Mouse (Mus musculus) cortical plate, adult 2 months (tissue): ENCODE measurements around the gene Atp2a2. TPM values are rescaled to one million over a fixed set of nuclear protein-coding genes. Genes with fewer than 3 reads are reported as not detected.

ENCODE experiments used
- H3K27ac ChIP-seq: fragments of 200-500 bp; 2 replicates; pipeline ENCODE4 v1.5.1; 2012; ENCODE audit warnings: low read length, control low read depth, inconsistent platforms; ENCODE audit not compliant: insufficient read depth
- H3K4me1 ChIP-seq: fragments of 200-500 bp; 2 replicates; pipeline ENCODE4 v1.6.1; 2011; ENCODE audit warnings: low read length; ENCODE audit not compliant: control insufficient read depth, insufficient read depth
- H3K4me3 ChIP-seq: fragments of 200-500 bp; 2 replicates; pipeline ENCODE4 v1.5.1; 2011; ENCODE audit warnings: mild to moderate bottlenecking, low read length, control low read depth; ENCODE audit not compliant: insufficient read depth
- CTCF ChIP-seq: fragments of 200-500 bp; IDR thresholded peaks from 2 replicates; pipeline ENCODE4 v1.5.1; 2011; ENCODE audit warnings: mild to moderate bottlenecking, control low read depth, low read length; ENCODE audit not compliant: insufficient read depth; ENCODE audit errors: extremely low read depth
- POLR2A ChIP-seq: fragments of 200-500 bp; IDR thresholded peaks from 2 replicates; pipeline ENCODE4 v1.6.1; 2011; ENCODE audit warnings: mild to moderate bottlenecking, low read length, control low read depth; ENCODE audit not compliant: insufficient read depth; ENCODE audit errors: extremely low read depth
- polyA plus RNA-seq: library from polyadenylated mRNA; depleted of rRNA; stranded (reverse); fragments of >200 nt; gene quantifications from 2 replicates; pipeline ENCODE4 v1.2.3, GENCODE M21; 2012

The Atp2a2 gene
- polyA plus RNA-seq, 1 experiment: 354 TPM

DNA sequence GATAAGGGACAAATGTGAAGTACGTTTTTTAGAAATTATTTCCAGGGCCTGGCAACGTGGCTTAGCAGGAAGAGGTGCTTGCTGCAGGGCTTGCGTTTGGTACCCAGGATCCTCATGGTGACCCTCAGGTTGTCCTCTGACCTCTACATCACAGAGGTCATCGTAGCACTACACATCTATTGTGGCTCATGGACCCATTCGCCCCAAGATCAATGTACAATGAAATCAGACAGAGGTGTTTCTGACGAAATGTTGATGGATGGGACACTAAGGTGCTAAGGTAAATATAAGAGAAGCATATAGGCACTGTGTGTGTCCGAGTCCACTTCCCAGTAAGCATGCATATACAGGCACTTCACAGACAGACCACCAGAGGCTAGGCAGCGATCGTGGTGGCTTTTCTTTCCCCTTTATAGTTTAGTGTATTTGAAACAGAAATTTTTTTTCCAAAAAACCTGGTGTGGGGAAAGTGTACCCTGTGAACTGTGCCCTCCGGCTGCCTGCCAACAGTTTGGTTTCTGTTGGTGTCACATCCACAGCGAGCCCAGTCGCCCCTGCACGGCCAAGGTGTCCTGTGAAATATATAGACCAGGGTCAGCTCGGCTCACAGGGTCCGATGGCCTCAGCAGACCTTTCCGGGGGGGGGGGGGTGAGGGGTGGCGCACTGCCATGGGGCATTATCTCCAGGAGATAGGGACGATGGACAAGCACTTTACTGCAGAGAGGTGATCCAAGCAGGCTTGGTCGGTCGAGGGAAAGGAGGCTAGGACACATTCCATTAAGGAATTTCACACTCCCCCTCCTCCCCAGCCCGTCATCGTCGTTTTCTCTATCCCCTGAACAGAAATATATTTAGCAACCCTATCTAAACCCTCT, 18.5 kb upstream of the Atp2a2 start:
- TF ChIP-seq POLR2A (no peak), CTCF (no peak)
- Histone ChIP-seq H3K4me1 (peaks cover 4% of the 10 kb centered on the region), H3K4me3 (no peak overlapping the region), H3K27ac (no peak overlapping the region)

DNA sequence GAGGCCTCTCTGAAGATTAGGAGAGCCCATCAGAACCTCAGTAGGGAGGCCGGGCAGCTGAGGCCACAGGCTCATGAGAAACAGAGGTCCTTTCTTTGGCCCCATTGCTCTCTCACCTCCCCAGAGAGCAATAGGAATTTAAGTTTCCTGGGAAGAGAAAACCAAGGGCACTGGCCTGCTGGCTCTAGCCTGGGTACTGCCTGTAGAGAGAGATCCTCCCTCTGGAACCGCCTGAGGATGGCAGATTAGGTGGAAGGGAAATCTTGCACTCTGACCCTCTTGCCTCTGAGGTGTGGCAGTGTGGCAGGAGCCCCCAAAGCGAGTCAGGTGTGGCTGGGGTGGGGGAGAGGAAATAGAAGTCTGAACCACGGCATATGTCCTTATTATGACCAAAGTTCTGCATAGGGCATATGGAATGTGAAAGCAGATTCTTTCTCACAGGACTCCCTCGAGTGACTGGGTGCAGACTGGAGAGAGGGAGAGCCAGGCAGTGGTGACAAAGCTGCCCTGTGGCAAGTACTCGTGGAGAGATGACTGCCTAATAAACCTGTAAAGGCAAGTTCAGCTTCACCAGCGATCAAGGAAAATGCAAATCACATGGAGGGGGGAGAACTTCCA, 17.1 kb upstream of the Atp2a2 start:
- no peak overlapping the region for H3K27ac ChIP-seq
- H3K4me1 ChIP-seq: no peaks in the 10 kb centered on the region; the same call in 1 of the 2 replicates
- H3K4me3 ChIP-seq: no peak overlapping the region
- no peak for TF ChIP-seq CTCF
- TF ChIP-seq POLR2A: no peak

DNA sequence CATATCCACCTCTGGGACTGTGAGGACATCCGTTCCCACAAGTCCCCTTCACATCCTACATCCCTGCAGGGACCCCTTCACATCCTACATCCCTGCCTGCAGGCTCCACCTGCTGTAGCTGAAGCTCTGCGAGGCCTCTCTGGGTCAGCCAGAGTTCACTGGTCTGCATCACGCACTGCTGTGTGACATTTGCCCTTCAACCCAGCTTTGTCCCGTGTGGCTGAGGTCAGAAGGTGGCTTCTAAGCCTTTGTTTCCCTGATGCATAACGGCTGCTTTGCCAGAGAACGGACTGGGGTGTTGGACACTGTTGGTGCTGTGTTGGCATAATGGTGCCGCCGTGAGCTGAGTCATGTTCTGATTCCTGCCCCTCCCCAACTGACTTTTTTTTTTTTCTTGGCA, 16.2 kb upstream of the Atp2a2 start:
- no peak overlapping the region for H3K27ac ChIP-seq
- no peak for TF ChIP-seq POLR2A
- TF ChIP-seq CTCF: no peak
- H3K4me1 ChIP-seq: no peaks in the 10 kb centered on the region; the same call in 1 of the 2 replicates
- no peak overlapping the region for H3K4me3 ChIP-seq

DNA sequence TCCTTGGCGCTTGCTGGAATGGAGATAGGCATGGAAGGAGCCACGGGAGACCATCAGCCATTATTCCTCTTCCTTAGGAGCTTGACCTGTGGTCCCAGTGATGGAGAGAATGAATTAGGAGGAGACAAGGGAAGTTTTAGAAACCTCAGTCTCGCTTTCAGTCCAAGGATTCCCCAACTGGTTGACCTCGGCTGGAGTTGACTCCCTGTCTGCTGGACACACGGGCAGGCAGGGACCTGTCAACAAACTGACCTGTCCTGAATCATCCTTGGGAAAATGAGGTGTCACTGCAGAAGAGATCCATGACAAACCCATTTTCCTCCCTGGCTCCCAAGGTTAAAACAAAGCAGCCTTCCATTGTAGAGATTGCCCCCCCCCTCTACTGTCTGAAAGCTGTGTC, 14.9 kb upstream of the Atp2a2 start:
- Histone ChIP-seq H3K4me3 (no peak overlapping the region), H3K4me1 (no peaks in the 10 kb centered on the region; the same call in 1 of the 2 replicates), H3K27ac (no peak overlapping the region)
- TF ChIP-seq POLR2A: no peak
- no peak for TF ChIP-seq CTCF

DNA sequence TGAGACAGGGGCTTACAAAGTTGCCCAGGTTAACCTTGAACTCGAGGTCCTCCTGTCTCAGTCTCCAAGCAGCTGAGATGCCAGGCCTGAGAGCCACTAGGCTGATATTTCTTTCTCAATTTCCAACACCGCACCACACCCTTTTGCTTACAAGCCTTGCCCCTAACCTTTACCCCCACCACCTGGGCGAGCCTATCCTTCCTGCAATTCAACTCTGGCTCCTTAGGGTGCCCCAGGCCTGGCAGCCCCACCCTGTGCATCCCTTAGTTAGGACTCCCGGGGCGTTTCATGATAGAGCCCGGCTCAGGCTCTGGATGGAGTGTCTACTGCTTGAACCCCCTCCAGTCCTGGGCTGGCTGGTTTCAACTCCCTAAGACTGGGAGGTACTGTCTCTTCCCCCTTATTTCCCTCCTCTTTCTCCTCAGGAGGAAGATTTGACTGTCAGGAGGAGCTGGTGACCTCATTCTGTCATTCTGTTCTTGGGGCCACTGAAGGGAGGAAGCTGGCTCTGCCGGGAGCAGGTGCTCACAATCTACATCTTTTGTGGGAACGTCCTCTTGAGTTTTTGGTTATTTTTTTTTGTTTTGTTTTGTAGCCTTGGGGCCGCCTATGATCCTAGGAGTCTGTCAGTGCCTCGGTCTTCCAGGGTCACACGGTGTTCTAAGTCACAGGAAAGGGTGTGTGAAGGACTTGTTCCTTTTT, 14.2 kb upstream of the Atp2a2 start:
- TF ChIP-seq CTCF (no peak), POLR2A (no peak)
- no peak overlapping the region for H3K27ac ChIP-seq
- H3K4me1 ChIP-seq: no peaks in the 10 kb centered on the region; the same call in none of the 2 replicates
- no peak overlapping the region for H3K4me3 ChIP-seq

DNA sequence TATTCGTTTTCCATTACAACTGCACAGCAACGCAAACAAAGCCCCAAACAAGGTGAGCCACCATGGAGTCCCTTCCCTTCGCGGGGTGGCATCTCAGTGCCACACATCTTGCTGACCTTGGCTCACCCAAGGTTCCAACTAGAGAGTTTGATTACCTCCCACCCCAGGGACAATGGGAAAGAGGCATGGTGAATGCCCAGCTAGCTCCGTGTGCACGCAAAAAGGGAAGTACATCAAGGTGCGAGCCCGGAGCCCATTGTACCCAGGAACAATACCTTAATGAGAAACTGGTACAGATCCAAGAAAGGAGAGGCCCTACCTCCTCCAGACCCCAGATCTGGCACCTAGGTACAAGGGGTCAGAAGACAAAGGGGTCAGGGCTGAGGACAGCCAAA, 12.1 kb upstream of the Atp2a2 start:
- TF ChIP-seq POLR2A (no peak), CTCF (no peak)
- H3K27ac ChIP-seq: no peak overlapping the region
- H3K4me1 ChIP-seq: no peaks in the 10 kb centered on the region; the same call in none of the 2 replicates
- H3K4me3 ChIP-seq: no peak overlapping the region

DNA sequence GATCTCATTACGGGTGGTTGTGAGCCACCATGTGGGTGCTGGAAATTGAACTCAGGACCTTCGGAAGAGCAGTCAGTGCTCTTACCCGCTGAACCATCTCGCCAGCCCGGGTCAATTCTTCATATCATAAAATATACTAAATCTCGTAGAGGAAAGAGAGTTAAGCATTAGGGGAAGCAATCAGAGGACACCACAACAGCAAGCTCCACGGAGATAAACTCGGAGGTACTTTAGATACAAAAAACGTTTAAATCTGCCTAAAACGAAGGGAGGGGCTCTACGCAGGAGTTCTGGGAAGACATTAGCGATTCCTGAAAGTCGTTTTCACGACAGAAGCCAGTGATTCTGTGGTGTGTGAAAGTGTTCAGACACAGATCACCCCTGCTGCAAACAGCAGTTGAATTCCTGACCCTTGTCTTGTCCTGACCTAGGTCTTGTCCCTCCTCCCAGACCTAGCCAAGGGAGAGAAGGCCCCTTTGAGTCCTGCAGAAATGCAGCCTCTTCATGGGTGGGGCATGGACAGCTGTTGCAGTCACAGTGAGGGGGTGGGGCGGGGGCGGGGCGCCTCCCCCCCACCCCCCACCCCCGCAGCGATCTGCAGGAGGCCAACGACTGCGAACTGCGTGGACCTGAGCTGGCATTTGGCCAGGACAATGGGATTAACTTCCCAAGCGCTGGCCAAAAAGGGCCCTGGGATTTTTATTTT, 11.5 kb upstream of the Atp2a2 start:
- Histone ChIP-seq H3K27ac (no peak overlapping the region), H3K4me1 (no peaks in the 10 kb centered on the region; the same call in none of the 2 replicates), H3K4me3 (no peak overlapping the region)
- TF ChIP-seq CTCF: no peak
- no peak for TF ChIP-seq POLR2A

DNA sequence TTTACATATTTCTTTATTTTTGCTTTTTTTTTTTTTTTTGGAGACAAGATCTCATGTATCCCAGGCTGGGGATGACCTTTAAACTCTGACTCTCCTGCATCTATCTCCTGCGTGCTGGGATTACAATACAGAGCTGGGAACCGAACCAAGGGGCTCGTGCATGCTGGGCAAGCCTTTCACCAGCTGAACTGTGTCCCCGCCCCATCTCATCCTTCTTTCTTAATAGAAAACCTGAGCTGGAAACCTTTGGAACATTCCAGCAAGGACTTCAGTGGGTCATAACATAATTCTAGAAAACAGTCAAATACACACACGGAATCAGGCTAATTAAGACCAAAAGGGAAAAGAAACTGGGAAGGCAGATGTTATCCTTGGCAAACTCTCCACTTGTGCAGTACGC, 10.0 kb upstream of the Atp2a2 start:
- TF ChIP-seq CTCF (no peak), POLR2A (no peak)
- H3K27ac ChIP-seq: no peak overlapping the region
- no peak overlapping the region for H3K4me3 ChIP-seq
- no peaks in the 10 kb centered on the region; the same call in none of the 2 replicates for H3K4me1 ChIP-seq

DNA sequence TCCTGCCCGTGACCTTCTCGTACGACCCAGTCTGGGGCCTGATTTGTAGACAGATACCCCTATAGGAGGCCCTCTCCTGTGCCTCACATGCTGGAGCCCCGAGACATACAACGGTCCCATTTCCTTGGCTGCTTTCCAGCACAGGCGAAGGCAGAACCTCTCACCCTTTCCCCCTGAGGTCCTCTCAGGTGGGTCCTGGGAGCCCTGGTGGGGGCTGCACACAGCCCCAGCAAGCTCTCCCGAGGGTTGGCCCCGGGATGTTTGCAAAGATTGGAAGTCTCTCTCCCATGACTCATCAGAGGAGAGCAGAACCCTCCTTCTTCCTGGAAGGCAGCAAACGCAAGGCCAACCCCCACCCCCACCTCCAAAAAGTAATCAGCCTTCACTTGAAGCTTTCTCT, 9.4 kb upstream of the Atp2a2 start:
- no peak for TF ChIP-seq CTCF
- Histone ChIP-seq H3K4me3 (no peak overlapping the region), H3K4me1 (no peaks in the 10 kb centered on the region; the same call in none of the 2 replicates), H3K27ac (no peak overlapping the region)
